Mouse (Mus musculus): Measurements from ENCODE around the gene Tmem147.
"Not testable (repeated sequence)": the region's sequence is repeated elsewhere in the genome, so short reads cannot be mapped to it uniquely, and the experiment has no call there.

Gene Tmem147

DNA sequence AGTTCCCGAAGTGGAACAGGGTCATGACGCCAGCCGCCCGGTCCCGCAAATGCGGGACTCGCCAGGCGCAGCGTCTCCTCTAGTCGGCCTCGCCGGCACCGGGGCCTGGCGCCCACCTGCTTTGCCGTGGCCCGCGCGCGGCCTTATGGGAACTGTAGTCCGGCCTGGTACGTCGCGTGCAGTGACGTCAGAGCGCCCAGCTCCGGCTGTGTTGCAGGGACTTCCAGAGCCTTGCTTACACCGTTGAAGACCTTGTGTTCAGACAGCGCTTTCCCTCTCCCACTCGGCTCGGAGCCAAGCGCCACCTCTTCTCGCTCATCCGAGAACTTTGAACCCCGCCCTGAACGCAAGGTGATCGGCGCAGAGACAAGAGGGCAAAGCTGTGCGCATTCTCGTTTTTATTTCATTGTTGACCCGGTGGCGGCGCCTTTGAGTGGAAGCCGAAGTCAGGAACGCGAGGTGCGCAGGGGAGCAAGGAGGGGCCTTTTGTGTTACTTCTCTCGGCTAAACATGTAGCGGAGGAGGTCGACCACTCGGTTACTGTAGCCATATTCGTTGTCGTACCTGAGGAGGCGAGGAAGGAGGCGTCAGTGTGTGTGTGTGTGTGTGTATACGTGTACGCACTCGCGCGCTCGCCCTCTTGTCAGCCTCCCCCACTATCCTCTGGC, at the start of gene Tmem147:
Gene Tmem147, minus strand, starts transcription at position 145 of the 668 bp plus-strand sequence.
- DNase-seq (ENCODE audit: extremely low read depth, insufficient read length, low spot score) = peak; percentile 94

DNA sequence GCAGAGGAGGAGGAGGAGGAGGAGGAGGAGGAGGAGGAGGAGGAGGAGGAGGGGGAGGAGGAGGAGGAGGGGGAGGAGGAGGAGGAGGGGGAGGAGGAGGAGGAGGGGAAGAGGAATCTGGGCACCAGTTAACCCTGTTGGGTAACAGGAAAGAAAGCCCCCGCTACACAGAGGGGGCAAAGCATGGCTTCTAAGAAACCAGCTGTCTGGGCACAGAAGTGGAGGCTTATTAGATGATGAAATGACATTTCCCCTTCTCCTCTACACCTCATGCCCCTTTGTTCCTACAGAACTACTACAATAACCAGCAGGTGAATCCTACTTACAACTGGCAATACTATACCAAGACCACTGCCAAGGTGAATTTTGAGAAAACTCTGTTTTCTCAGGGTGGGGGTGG, 48.6 kb upstream of the Tmem147 start:
- no peak for DNase-seq (ENCODE audit: extremely low read depth, insufficient read length, low spot score)

DNA sequence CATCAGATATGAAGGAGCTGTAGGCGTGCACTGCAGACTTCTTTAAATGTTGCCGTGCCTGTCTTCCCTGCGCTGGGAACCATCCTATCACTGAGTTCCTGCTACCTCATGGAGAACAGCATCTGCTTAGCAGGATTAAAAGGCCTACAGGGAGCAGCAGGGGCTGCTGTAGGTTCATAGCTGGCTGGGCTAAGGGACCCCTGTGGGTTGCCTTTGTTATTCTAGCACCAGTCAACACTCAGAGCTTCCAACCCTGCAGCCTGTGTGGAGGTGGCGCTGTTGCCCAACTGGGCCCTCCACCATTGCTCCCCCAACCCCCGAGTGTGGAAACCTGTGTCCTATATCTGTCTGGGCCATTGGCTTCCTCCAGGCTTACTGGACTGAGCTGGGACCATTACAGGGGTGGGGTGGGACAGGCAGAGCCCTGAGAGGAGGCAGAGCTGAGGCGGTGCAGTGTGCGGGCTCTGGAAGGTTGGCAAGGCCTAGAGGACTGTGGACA, 47.8 kb upstream of the Tmem147 start:
- DNase-seq (ENCODE audit: extremely low read depth, insufficient read length, low spot score) = no peak

DNA sequence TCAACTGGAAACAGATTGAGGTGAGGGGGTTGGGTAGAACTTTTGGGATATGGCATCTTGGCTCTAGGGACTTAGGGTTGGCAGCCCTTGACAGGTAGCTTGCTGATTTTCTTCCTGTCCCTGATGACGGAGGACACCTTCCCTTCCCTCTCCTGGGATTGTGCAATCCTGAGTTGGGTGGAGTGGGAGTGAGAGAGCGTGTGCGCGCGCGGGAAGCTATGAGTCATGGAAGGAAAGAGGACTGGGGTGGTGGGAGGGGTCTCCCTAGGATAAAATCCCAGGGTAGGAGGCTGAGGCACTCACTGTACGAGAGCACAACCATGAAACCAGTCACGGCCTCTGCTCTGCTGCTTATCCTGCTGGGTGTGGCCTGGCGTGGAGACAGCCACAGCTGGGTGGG, 46.8 kb upstream of the Tmem147 start:
- no peak for DNase-seq (ENCODE audit: extremely low read depth, insufficient read length, low spot score)

DNA sequence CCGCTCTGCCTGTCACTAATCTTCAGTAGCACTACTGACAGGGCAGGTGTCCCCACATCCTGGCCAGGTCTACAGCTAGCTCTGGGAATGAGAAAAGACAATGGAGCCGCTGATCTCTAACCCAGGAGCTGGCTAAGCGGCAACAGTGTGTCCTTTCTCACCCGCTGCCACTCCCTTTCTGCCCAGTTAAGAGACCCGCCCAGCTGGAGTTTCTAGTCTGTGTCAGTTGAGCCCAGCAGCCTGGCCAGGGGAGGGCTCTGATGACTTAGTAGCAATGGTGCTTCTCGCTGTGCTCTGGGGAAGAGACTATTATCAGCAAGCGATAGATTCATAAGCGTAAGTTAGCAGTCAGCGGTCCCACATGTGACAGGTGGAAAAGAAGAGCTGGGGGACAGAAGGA, 39.9 kb upstream of the Tmem147 start:
- no peak for DNase-seq (ENCODE audit: extremely low read depth, insufficient read length, low spot score)

DNA sequence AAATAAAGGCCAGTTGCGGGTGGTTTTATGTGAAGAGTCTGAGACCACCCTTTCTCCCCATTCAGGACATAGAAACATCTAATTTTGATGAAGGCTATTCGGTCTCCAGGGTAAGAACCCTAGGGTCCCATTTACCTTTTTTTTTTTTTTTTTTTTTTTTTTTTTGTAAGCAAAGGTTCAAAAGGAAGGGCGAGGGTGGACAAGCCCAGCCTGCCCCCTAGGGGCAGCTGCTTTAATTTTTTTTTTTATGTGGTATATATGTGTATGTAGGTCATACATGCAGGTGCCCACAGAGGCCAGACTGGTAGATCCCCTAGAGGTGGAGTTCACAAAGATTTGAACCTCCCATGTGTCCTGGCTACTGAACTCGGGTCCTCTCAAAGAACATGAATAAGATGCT, 37.1 kb upstream of the Tmem147 start:
- DNase-seq (ENCODE audit: extremely low read depth, insufficient read length, low spot score) = no peak

DNA sequence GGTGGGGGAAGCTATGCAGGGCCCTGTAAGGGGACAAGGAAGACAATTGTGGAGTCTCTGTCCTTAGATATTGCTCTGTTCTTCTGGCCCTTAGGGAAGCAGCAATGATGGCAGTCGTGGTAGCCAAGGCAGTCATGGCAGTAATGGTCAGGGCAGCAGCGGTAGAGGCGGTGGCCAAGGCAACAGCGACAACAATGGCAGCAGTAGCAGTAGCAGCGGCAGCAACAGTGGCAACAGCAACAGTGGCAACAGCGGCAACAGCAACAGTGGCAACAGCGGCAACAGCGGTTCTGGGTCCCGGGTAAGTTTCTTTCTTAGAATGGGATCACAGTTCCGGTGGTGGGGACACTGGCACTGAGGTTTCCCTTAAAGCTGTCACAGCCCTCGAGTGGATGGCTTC, 35.8 kb upstream of the Tmem147 start:
- no peak for DNase-seq (ENCODE audit: extremely low read depth, insufficient read length, low spot score)

DNA sequence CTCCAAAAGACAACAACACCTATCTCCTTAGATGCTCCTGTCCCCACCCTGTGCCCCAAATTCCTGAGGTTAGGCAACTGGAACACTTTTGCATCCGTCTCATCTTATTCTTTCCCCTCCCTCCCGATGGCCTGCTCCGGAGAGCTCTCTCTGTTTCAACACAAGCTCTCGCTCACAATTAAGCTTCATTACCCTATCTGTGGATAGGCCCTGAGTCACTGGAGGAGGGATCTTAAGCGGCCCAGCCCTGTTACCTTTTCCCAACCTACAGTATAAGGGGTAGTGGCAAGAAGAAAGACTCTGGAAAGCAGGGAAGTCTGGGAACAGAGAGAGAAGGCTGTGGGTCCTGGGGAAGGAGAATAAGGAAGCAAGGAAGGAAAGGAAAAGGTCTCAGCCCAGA, 34.1 kb upstream of the Tmem147 start, which contains the start of gene Dmkn:
Gene Dmkn, plus strand, starts transcription at position 301 of the 400 bp plus-strand sequence.
- no peak for DNase-seq (ENCODE audit: extremely low read depth, insufficient read length, low spot score)

DNA sequence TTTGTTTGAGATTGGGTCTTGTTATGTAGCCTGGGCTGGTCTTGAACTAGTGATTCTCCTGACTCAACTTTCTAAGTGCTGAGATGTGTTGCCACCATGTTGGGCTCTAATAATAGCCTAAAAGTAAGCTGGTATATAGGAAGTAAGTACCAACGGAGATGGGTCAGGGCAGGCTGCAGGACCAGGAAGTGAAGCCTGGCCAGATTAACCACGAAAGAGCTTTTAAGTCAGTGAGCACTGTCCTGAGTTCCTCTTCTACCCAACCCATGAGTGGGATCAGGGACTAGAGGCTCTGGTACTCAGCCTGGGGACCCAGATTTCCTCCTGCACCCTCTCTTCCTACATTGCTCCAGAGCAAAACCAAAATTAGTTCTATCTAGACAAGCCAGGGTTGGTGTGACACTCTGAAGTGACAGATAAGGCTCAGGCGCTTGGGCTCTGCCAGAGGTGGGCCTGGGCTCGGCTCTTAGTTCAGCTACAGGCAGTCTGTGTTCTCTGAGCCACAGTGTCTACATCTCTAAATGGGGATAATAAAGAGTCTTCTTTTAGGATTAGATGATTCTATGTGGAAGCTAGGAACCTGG, 32.5 kb upstream of the Tmem147 start:
- DNase-seq (ENCODE audit: extremely low read depth, insufficient read length, low spot score) = no peak

DNA sequence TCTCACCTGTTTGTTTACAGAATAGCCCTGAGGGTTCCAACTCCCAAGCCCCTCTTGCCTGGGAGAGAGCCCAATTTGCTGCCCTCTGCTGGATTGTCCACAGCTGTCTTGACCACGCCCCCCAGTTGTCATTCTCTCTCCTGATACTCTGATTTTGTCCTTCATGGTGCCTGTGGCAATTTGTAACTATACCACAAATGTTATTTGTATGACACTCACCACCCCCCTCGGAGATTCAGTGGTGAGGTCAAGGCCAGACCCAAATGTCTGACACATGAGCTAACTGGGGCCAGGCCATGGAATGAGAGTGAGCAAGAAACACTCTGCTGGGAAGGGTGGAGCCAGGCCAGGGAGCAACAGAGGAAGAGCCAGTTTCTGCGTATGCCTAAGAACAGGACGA, 29.5 kb upstream of the Tmem147 start:
- peak; percentile 45 for DNase-seq (ENCODE audit: extremely low read depth, insufficient read length, low spot score)

DNA sequence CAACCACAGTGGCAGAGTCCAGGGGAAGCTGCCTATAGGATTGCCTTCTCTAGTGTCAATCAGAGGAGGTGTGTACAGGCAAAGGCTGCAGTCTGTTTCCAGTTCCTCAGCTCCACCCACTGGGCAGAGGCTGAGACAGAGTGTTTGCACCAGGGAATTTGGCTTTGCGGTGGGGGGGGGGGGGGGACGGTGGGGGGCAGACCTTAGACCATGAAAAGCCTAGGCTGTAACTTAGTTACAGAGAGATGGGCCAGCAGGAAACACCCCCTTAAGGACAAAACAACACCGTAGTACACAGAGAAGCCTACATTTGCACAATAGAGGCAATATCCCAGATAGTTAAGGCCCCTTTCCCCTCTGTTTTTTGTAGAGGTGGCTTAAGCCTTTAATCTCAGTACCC, 27.7 kb upstream of the Tmem147 start:
- no peak for DNase-seq (ENCODE audit: extremely low read depth, insufficient read length, low spot score)

DNA sequence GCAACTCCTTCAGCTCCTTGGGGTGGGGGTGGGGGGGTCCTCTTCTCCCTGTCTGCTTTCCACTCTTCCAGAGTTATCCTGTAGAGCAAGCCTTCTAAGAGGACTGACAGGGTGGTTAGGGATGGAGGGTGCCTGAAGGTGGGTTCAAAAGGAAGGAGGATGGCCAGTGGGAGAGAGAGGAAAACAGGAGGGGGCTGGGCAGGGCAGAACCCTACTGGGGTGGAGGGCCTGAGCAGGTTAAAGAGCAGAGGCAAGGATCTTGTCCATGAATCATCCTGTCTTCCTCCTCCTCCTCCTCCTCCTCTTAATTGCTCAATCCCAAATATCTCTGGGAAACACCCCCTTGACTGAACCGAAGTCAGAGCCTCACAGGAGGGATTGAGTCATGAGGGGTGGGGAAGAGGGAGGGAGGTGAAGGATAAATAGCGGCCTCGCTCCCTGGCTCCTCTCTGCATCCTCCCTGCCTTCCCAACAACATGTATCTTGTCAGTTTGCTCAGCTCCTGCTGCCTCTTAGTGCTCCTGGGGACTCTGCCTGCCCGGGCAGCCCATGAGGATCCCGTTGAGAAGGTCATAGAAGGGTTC, 21.8 kb upstream of the Tmem147 start, which contains the start of gene Sbsn:
Gene Sbsn, plus strand, starts transcription at position 386 of the 584 bp plus-strand sequence.
- DNase-seq (ENCODE audit: extremely low read depth, insufficient read length, low spot score) = peak; percentile 31

DNA sequence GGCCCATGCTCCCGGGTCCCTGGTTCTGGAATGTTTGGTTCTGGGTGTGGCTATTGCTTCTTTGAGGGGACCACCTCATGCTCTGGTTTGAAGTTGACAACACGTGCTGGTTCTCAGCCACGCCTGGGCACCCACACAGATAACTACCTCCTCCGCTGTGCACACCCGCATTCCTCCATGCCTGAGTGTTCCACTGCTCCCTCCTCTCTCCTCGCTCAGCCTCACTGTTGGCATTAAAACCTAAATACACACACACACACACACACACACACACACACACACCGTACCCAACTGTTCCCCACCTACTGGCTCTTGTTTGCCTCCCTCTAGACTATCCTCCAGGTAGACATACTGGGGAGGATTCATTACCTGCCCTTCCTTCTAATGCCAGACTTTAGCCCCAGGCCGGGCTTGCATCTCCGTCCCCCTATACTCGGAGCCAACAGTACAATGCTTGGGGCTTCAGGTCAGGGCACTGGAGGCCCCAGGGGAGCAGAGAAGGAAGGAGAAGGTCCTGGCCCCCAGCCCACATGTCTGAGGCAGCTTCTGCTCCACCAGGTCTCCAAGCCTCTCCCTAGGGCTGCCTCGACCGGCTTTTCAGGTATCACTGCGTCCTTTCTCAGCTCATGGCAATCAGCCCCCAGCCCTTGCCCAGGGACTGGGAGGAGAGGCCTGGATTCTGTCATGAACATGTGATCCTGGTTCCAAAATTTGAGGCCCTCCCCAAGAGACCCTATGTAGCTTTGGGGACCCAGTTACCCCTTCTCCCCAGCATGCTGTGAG, 20.7 kb upstream of the Tmem147 start:
- DNase-seq (ENCODE audit: extremely low read depth, insufficient read length, low spot score) = no peak

DNA sequence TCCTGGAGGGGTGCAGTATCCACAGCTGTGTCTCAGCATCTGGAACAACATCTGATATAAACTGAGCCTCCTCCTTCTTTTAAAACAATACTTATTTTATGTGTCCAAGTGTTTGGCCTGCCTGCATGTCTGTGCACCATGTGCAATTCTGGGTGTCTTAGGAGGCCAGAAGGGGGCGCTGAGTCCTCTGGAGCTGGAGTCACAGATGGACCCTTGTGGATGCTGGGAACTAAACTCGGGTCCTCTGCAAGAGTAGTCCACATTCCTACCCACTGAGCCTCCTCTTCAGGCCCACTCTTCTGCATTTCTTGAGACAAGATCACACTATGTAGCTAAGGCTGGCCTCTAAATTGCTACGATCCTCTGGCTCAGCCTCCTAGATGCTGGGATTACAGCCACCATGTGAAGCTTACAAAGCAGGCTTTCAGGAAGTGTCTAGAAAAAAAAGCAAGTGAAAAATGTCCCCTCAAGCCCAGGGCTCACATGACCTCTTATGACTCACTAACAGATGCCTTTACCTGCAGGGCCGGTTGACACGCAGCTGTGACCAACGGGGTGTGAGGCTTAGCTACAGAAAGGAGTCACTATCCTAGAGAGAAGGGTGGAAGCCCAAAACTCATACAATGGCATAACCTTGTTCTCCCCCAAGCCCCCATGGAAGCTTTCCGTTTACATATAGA, 18.3 kb upstream of the Tmem147 start:
- no peak for DNase-seq (ENCODE audit: extremely low read depth, insufficient read length, low spot score)

DNA sequence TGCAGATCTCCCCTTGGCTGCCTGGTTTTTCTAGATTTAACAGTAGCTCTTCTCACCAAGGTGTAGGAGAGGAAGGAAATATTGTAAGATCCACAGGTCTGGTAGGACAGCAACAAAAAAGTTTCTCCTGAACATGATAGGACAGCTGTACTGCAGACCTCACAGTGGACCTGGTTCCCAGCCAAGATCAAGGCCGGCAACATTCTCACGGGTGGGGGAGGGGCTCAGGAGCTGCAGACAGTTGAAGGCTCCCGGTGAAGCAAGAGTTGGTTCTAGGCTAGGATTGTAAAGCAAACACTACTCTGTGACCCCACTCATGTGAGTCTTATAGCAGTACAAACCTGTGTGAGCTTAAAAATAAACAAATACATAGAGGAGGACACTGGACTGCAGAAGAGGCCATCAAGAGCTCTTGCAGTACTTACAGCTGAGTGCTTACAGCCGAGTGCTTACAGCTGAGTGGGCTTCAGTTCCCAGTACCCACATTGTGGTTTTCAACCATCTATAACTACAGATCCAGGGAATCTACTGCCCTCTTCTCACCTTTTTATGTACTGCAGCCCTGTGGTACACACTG, 14.8 kb upstream of the Tmem147 start:
- DNase-seq (ENCODE audit: extremely low read depth, insufficient read length, low spot score) = no peak

DNA sequence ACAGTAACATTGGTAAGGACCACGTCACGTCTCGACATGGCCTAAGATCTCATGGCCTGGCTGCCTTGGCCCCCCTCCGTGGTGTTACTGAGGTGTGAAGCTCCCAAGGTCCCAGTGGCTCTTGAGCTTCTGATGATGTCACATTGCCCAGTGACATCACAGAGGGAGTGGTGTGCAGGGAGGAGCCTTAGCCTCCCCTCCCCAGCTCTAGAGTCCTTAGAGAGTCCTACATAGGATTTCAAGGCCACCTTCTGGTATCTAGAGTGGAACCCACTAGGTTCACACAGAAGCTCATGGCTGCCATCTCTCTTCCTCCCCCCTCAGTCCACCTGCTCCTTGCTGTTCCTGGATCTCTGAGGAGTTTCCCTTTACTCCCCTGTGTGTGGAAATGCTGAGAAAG, 14.3 kb upstream of the Tmem147 start, which contains the start of gene Gapdhs:
Gene Gapdhs, minus strand, starts transcription at position 65 of the 400 bp plus-strand sequence.
- not testable (repeated sequence) for DNase-seq (ENCODE audit: extremely low read depth, insufficient read length, low spot score)

DNA sequence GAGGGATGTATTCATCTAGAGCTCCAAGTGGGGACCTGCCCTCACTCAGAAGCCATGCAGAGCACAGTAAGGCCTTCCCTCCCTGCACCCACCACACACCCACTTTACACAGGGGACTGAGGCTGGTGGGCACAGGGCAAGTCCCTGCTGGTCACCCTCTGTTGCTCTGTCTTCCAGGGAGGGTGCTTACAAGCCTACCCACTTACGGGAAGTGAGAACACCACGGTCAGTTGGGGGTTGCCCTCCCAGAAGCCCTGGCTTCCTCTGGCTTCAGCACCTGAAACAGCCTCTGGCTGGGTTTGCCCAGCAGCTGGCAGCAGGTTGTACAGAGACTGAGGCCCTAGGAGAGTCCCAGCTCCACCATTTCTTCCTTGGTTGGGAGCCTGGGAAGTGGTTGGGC, 13.2 kb upstream of the Tmem147 start:
- not testable (repeated sequence) for DNase-seq (ENCODE audit: extremely low read depth, insufficient read length, low spot score)

DNA sequence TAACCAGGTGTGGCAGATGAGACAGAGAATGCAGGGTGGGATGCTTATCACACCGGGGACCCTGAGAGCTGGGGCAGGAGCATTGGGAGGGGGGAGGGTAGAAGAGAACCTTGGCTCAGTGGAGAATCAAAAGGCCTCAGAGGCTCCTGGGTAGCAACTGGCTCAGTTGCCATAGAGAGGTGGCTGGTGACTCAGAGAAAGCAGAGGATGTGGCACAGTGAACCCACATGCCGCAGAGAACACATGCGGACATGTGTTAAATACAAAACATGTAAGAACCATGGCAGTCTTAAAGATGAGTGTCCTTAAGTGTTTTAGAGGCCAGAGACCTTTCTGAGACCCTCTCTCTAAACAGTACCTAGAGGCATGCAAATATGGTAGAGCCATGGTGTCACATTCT, 6.9 kb upstream of the Tmem147 start:
- no peak for DNase-seq (ENCODE audit: extremely low read depth, insufficient read length, low spot score)

DNA sequence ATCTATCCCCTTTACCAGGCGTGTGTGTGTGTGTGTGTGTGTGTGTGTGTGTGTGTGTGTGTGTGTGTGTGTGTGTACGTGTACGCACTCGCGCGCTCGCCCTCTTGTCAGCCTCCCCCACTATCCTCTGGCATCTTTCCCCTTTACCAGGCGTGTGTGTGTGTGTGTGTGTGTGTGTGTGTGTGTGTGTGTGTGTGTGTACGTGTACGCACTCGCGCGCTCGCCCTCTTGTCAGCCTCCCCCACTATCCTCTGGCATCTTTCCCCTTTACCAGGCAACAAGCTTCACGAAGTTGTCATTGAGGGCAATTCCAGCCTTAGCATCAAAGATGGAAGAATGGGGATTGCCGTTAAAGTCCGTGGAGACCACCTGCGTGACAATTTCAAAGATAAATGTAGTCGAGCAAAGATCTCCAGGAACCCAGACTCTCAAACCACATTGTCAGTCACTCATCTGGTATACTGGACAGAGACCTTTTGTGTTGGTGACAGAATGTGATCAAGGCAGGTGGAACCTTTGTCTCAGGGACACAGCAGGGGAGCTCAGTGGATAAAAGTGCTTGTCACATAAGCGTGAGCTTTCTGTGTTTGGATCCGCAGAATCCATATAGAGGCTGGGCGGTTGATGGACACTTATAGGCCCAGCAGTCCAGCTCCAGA, 853 bp upstream of the Tmem147 start:
- DNase-seq (ENCODE audit: extremely low read depth, insufficient read length, low spot score) = not testable (repeated sequence)
